Mouse (Mus musculus) lung, postnatal 14 days (tissue): ENCODE data around the gene Atf5.

ENCODE experiments used
- DNase-seq: peaks from one replicate; pipeline ENCODE4 v3.0.0; 2021

Gene Atf5

DNA sequence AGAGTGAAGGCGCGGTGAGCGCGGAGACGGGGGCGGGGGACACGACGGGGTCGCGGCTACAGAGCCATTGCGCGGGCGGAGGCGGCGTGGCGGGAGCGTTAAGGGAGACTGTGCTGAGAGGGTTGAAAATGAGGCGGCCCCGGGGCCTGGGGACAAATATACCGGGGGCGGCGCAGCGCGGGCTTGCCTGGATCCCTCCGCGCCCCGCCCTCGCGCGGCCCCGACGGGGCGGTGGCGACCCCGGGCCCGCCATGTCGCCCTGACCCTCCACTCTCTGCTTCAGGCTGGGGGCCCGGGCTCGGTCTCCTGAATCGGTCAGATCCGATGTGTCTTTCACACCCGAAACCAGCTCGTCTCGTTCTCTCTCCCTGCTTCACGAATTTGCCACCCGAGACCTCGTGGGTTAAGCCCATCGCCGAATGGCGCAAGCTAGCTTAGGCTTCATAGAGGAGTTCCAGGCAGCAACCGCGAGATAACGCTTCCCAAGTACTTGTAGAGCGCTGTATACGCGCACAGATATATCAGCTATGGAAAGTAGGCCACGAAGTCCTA, at the start of gene Atf5:
TSS of gene Atf5 (minus strand) at position 189 of the 552 bp plus-strand sequence.
- DNase-seq: peak; percentile 65

GRCm38 (mm10) chr7:44864595-44865542, 48.4 kb upstream of the Atf5 start:
- DNase-seq: peak; percentile 37

- no peak for DNase-seq
Observed at GRCm38 (mm10) chr7:44863982-44864494, 47.6 kb upstream of the Atf5 start.

DNA sequence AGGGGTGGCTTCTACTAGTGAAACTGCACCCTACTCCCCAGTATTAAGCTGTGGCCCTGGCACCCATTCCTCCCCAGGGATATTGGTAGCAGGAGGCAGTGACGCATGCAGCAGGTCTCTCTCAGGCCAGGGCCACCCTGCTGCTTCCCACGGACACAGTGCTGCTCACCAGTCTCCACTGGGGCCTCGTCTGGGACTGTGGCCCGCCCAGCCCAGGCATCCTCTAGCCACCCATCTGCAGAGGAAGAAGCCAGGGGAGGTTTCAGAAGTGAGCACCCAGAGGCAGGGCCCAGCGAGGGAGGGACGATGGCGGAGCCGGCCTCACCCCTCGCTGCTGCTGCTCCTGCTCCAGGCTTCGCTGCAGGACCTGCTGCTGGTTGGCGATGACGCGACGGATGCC, 46.8 kb upstream of the Atf5 start:
- no peak for DNase-seq

DNA sequence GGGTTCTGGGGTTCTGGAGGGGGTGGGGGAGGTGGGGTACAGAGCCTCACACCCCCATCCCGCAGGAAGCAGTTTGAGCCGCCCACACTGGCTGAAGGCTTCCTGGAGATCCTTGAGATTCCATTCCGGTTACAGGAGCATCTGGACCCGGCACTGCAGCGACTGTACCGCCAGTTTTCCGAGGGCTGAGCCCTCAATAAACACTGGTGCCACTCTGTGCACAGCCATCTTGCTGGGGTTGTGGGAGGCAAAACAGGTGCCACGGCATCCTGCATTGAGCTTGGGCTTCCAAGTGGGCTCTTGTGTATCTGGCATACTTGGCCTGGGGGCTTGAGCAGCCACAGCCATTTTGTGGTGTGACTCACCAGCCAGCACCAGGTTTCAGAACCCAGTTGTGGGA, 46.0 kb upstream of the Atf5 start:
- no peak for DNase-seq

GRCm38 (mm10) chr7:44861429-44861816, 45.0 kb upstream of the Atf5 start:
- DNase-seq: no peak

DNA sequence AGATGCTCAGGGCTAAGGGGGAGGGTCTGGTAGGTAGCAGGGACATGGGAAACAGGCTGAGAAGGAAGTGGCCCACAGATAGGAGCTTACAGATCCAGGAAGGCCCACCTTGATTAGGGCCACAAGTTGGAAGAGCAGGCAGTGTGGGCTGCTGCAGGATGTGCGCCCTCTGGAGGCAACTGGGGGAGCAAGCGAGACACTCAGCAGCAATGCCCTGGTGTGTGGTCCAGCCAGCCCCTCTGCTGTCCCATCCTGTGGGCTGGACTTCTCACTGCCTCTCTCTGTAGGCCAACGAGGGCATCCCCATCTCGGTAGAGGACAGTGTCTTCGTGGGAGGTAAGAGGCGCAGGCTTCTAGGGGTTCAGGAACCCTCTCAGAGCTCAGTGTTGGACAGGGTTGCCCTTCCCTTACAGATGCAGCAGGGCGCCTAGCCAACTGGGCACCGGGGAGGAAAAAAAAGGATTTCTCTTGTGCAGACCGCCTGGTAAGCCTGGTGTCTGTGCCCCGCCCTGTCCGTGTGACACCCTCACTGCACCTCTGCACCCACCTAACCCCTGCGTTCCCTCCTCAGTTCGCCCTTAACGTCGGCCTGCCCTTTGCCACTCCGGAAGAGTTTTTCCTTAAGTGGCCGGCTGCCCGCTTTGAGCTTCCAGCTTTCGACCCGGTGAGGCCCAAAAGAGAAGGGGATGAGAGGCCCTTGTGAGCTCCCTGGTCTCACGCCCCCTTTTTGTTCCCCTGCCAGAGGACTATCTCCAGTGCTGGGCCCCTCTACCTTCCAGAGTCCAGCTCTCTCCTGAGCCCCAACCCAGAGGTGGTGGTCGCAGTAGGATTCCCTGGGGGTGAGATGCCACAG, 44.3 kb upstream of the Atf5 start:
- peak; percentile 78 for DNase-seq

- DNase-seq: no peak
Observed at GRCm38 (mm10) chr7:44859896-44860295, 43.4 kb upstream of the Atf5 start.

- peak; percentile 50 for DNase-seq
Observed at GRCm38 (mm10) chr7:44857905-44858304, 41.4 kb upstream of the Atf5 start.

DNA sequence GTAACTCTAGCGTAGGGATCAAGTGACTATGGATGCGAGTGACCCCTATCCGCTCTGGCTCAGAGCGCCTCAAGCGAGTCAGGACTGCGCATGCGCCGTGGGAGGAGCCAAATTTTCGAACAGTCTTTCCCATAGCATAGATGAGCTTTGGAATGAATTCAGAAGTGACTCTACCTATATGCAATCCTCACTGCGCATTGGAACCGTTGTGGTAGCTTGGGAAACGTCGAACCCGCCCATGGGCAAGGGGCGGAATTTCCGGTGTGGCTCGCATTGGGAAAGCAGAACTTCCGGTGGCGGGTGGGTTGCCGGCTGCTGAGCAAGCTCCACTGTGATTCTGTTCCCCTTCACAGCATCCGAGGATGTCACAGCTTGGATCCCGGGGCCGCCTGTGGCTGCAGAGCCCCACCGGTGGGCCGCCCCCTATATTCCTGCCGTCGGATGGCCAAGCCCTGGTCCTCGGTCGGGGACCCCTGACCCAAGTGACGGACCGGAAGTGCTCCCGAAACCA, 40.6 kb upstream of the Atf5 start, which contains the start of gene Pnkp:
TSS of gene Pnkp (plus strand) at position 98 of the 511 bp plus-strand sequence.
- peak; percentile 85 for DNase-seq

DNA sequence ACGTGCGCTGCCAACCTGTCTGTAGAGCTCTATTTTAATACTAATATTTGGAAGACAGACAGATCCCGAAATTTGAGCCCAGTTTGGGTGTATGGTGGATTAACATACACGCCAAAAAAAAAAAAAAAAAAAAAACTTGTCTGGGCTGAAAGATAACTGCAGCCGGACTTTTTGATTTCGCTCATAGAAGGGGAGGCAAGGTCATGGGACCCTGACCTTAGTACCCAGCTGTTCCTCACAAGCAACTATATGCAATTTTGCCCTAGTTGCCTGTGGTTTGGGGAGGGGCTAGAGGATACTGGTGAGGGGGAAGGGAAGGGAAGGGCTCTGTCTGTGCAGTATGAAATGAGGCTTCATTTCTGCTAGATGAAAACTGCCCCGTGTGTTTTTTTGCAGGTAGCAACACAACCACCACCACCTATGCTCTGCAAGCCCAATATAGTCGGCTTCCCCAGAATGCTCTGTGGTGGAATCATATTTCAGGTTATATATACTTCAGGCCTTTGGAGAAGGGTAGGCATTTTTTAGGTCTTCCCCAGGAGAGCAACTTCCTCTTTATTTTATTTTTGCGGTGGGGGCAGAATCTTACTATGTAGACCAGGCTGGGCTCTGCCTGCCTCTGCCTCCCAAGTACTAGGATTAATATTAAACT, 39.9 kb upstream of the Atf5 start:
- no peak for DNase-seq

DNA sequence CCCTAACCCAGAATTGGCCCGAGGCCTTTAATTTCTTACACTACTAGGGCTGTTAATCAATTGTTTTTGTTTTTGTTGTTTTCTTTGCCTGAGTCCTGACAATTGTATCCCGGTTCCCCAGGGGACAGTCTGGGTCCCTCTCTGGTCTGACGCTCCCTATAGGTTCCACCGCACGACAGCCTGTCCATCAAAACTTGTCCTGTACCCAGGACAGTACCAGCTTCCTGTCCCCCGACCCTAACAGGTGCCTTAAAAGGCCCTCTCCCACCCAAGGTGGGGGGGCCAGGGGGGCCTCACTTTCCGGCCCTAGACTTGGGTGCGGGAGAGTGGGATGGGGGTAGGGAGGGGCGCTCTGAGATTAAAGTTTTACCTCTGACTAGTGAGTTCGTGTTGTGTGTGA, 38.6 kb upstream of the Atf5 start:
- DNase-seq: no peak

- DNase-seq: peak; percentile 83
Observed at GRCm38 (mm10) chr7:44854356-44855031, 38.0 kb upstream of the Atf5 start.

DNA sequence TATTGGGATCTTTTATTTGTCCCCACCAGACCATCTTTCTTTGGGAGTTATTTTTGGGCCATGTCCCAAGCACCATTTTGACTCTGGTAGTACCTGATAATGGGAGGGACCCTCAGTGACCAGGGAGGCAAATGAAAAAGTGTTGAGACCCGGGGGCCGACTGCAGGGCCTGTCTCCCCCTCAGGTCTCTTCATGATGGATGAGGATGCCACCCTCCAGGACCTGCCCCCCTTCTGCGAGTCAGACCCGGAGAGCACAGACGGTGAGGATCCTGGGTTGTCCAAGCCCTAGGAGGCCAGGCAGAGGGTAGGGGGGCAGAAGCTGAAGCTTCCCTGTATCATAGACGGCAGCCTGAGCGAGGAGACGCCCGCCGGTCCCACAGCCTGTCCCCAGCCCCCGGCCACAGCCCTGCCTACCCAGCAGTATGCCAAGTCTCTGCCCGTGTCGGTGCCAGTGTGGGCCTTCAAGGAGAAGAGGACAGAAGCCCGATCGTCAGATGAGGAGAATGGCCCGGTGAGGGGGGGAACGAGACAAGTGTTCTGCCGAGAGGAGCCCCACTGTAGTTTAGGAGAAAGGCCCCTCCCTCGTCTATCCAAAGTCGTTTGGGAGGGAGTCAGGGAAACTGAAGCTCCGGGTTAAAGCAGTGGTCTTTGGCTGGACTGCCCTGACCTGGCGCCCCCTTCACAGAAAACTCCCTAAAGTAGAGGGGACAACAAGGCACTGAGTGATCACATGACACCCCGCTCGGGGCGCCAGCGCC, 37.3 kb upstream of the Atf5 start:
- no peak for DNase-seq

DNA sequence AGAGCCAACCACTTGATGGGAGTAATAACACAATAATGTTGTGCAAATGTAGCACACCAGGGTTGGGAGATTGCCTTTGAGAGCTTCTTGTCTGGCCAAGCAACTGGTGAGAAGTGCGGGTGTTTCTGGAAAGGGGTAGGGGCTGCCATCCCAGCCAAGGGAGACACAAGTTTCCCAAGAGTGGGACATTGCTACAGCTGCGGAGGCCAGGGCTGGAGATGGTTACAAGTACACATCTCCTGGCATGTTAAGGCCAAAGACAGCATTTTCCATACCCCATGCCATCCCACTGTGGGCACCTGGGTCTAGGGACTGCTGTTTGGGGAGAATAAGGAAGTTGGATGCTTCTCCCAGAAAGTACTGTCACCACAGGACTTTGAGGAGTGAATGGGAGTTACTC, 36.6 kb upstream of the Atf5 start:
- no peak for DNase-seq

GRCm38 (mm10) chr7:44852259-44853027, 36.0 kb upstream of the Atf5 start:
- DNase-seq: no peak

- DNase-seq: no peak
Observed at GRCm38 (mm10) chr7:44851625-44852234, 35.3 kb upstream of the Atf5 start.

- DNase-seq: no peak
Observed at GRCm38 (mm10) chr7:44850789-44851624, 34.5 kb upstream of the Atf5 start.

DNA sequence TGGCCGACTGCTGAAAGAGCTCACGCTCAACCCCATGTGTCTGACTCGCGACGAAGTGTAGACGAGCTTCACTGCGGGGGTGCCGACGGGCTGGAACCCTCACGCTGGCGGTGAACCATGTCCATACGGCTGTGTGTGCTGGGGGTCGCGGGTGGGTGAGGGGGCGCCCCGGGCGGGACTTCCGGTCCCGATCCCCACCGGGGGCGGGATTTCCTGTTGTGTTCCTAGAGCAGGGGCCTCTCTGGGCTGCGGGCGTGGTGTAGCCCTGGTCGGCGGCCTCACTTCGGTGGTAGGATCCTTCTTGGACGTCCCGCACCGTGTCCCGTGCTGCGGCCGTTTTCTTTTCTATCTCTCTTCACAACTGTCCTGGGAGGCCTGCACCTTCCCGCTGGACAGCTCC, 33.7 kb upstream of the Atf5 start:
- peak; percentile 81 for DNase-seq
